Mouse (Mus musculus) stomach, embryonic 15.5 days (tissue): ENCODE data around the gene Mnx1. TPM values are rescaled to one million over a fixed set of nuclear protein-coding genes. Genes with fewer than 3 reads are reported as not detected.

ENCODE experiments used
- ATAC-seq: fragments of 200-750 bp; cut with Nextera tagmentation; 2 replicates; pipeline ENCODE4 v1.8.0; 2017; ENCODE audit warnings: low read depth, moderate number of reproducible peaks, moderate TSS enrichment; ENCODE audit not compliant: insufficient read depth, low FRiP score
- H3K27ac ChIP-seq: fragments of 300-500 bp; sonication (generic); 2 replicates; pipeline ENCODE4 v1.5.1; 2015; ENCODE audit warnings: mild to moderate bottlenecking, inconsistent platforms
- H3K27me3 ChIP-seq: fragments of 300-500 bp; sonication (generic); replicated peaks from 2 replicates; pipeline ENCODE4 v1.6.1; 2015; ENCODE audit warnings: inconsistent platforms
- H3K36me3 ChIP-seq: fragments of 300-500 bp; sonication (generic); 2 replicates; pipeline ENCODE4 v1.6.1; 2015; ENCODE audit warnings: inconsistent platforms
- H3K4me1 ChIP-seq: fragments of 300-500 bp; sonication (generic); 2 replicates; pipeline ENCODE4 v1.6.1; 2015; ENCODE audit warnings: inconsistent platforms
- H3K4me2 ChIP-seq: fragments of 300-500 bp; sonication (generic); 2 replicates; pipeline ENCODE4 v1.6.1; 2015; ENCODE audit warnings: mild to moderate bottlenecking, inconsistent platforms
- H3K4me3 ChIP-seq: fragments of 300-500 bp; sonication (generic); replicated peaks from 2 replicates; pipeline ENCODE4 v1.5.1; 2015; ENCODE audit warnings: inconsistent platforms
- H3K9ac ChIP-seq: fragments of 300-500 bp; sonication (generic); 2 replicates; pipeline ENCODE4 v1.6.1; 2015; ENCODE audit warnings: inconsistent platforms
- H3K9me3 ChIP-seq: fragments of 300-500 bp; sonication (generic); 2 replicates; pipeline ENCODE4 v1.6.1; 2016; ENCODE audit warnings: inconsistent platforms
- WGBS: fragments of 180-500 bp; shearing (Covaris S2); methylation state at CpG from one replicate; pipeline ENCODE4 v1.1.7; 2015; 5-methylcytosine and 5-hydroxymethylcytosine counted together
- polyA plus RNA-seq: library from polyadenylated mRNA; unstranded; fragments of >200 nt; fragmentation: Nextera tagmentation; extraction: Ambion mirVana; gene quantifications from 2 replicates; pipeline ENCODE4 v1.2.1, GENCODE M21; 2015

Gene Mnx1
- 2.2 and 3.1 TPM in 2 replicates for polyA plus RNA-seq

DNA sequence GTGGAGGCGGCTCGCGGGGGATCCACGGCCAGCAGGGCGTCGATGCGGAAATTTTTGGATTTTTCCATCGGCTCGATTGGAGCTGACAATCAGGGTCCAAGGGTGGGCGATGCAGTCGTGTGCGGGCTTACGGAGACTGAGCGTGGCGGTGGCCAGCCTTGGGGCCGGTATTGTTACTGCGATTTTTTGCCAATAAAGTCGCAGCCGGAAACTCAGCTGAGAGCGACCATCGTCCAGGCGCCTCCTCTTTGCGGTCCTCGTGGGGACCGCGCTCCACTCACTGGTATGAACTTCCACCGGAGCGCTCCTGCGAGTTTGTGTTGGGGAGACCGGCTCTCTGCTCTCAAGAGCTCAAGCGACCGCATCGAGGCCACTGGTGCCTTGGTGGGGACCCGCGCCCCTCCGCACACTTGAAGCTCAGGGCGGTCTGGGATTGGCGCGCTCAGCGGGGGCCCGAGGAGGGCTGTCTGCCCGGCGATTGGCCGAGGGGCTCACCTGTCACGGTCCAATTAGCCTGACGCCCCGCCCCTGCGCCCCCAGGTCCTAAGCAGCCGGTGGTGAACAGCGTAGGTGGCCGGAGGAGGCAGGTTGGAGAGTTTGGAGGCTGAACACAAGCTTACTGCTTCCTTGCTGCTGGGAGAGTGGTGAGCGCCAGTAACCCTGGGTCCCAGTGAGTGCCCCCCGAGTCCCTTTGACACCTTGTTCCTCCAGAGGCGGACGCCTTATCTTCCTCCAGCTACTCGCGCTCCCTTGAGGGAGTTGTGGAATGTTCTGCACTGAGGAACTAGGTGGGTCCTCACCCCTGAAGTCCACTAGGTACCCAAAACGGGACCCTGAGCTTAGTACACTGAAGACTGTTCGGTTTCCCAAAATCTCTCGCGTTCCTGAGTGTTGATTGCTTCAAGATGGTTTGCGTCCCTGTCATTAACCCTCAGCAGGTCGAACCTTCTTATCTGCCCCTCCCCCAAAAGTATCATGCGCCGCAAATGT is at the start of gene Mnx1:
TSS of gene Mnx1 (minus strand) at position 263 of the 990 bp plus-strand sequence.
- Histone ChIP-seq H3K4me2 (peak within 1 kb of the TSS; percentile 74), H3K27me3 (peaks cover 82% of the 10 kb centered on the region), H3K4me3 (peak within 1 kb of the TSS; percentile 49), H3K9ac (peak within 1 kb of the TSS; percentile 30; the same call in 1 of the 2 replicates), H3K36me3 (no peaks in the 10 kb centered on the region), H3K27ac (peak within 1 kb of the TSS; percentile 46; the same call in 1 of the 2 replicates), H3K4me1 (0 out of 2 replicates have a peak, but pooled peaks cover 13% of the 10 kb centered on the region), H3K9me3 (no peaks in the 10 kb centered on the region)
- WGBS, result under 1% methylated on average over 65 of the region's 65 CpGs
- ATAC-seq, result peak; percentile 88

DNA sequence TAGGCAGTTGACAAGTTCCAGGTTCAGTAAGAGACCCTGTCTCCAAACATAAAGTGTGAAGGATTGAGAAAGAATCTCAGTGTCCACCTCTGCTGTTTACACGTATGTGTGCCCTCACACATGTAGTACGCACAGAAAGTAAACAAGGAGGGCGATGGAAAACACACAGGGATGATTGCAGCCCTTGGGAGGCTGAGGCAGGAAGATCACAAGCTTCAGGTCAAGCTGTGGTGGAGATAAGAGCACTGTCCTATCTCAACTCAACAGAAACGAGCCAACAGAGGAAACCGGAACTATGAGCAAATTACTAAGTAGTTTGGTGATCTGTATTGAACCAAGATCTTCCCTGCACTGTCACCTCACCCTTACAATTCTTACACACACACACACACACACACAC is 38.2 kb upstream of the Mnx1 start:
- H3K4me2 ChIP-seq, result no peak overlapping the region
- H3K36me3 ChIP-seq, result no peaks in the 10 kb centered on the region
- no peak overlapping the region for H3K27ac ChIP-seq
- no peaks in the 10 kb centered on the region; the same call in 1 of the 2 replicates for H3K4me1 ChIP-seq
- no peak overlapping the region for H3K9ac ChIP-seq
- H3K27me3 ChIP-seq, result no peaks in the 10 kb centered on the region
- WGBS, result 73% methylated on average over 5 of the region's 5 CpGs
- no peak overlapping the region for H3K4me3 ChIP-seq
- no peaks in the 10 kb centered on the region for H3K9me3 ChIP-seq
- ATAC-seq, result no peak

- Histone ChIP-seq H3K4me2 (no peak overlapping the region), H3K27me3 (no peaks in the 10 kb centered on the region), H3K36me3 (no peaks in the 10 kb centered on the region), H3K4me3 (no peak overlapping the region), H3K27ac (no peak overlapping the region), H3K9ac (no peak overlapping the region), H3K9me3 (no peaks in the 10 kb centered on the region), H3K4me1 (no peaks in the 10 kb centered on the region; the same call in 1 of the 2 replicates)
- no peak for ATAC-seq
- 61% methylated on average over 3 of the region's 3 CpGs for WGBS
These were observed 37.6 kb upstream of the Mnx1 start for GRCm38 (mm10) chr5:29515888-29516287.

- H3K9me3 ChIP-seq, result no peaks in the 10 kb centered on the region
- no peak overlapping the region for H3K9ac ChIP-seq
- H3K4me1 ChIP-seq, result no peaks in the 10 kb centered on the region
- H3K4me3 ChIP-seq, result no peak overlapping the region
- no peak overlapping the region for H3K27ac ChIP-seq
- H3K4me2 ChIP-seq, result no peak overlapping the region
- 37% methylated on average over 3 of the region's 3 CpGs for WGBS
- peak; percentile 60 for ATAC-seq
- no peaks in the 10 kb centered on the region for H3K27me3 ChIP-seq
- no peaks in the 10 kb centered on the region for H3K36me3 ChIP-seq
These were observed 28.7 kb upstream of the Mnx1 start for GRCm38 (mm10) chr5:29507013-29507412.

GRCm38 (mm10) chr5:29487321-29487720 is 9.1 kb upstream of the Mnx1 start:
- H3K27me3 ChIP-seq, result peaks cover 62% of the 10 kb centered on the region
- no peak for ATAC-seq
- WGBS, result 30% methylated on average over 13 of the region's 13 CpGs
- H3K9me3 ChIP-seq, result no peaks in the 10 kb centered on the region
- H3K27ac ChIP-seq, result no peak overlapping the region
- no peak overlapping the region for H3K9ac ChIP-seq
- no peak overlapping the region for H3K4me2 ChIP-seq
- H3K36me3 ChIP-seq, result no peaks in the 10 kb centered on the region
- H3K4me3 ChIP-seq, result no peak overlapping the region
- peaks cover 5% of the 10 kb centered on the region; the same call in 1 of the 2 replicates for H3K4me1 ChIP-seq

GRCm38 (mm10) chr5:29485941-29486320 is 7.7 kb upstream of the Mnx1 start:
- WGBS, result 7% methylated on average over 10 of the region's 10 CpGs
- peak overlapping the region; percentile 46; the same call in 1 of the 2 replicates for H3K4me2 ChIP-seq
- peaks cover 70% of the 10 kb centered on the region for H3K27me3 ChIP-seq

GRCm38 (mm10) chr5:29484965-29485940 is 7.0 kb upstream of the Mnx1 start:
- Histone ChIP-seq H3K9me3 (no peaks in the 10 kb centered on the region), H3K4me3 (peak overlapping the region; percentile 13; the same call in 1 of the 2 replicates), H3K4me1 (peaks cover 5% of the 10 kb centered on the region; the same call in 1 of the 2 replicates), H3K36me3 (no peaks in the 10 kb centered on the region), H3K27me3 (peaks cover 76% of the 10 kb centered on the region), H3K9ac (no peak overlapping the region), H3K27ac (no peak overlapping the region), H3K4me2 (peak overlapping the region; percentile 46)
- ATAC-seq, result peak; percentile 50; the same call in 1 of the 2 replicates
- WGBS, result 5% methylated on average over 38 of the region's 38 CpGs

More at GRCm38 (mm10) chr5:29485941-29486320, 7.7 kb upstream of the Mnx1 start:
- Histone ChIP-seq H3K4me1 (peaks cover 5% of the 10 kb centered on the region; the same call in 1 of the 2 replicates), H3K9me3 (no peaks in the 10 kb centered on the region), H3K4me3 (peak overlapping the region; percentile 13; the same call in 1 of the 2 replicates), H3K27ac (no peak overlapping the region), H3K9ac (no peak overlapping the region), H3K36me3 (no peaks in the 10 kb centered on the region)
- no peak for ATAC-seq

DNA sequence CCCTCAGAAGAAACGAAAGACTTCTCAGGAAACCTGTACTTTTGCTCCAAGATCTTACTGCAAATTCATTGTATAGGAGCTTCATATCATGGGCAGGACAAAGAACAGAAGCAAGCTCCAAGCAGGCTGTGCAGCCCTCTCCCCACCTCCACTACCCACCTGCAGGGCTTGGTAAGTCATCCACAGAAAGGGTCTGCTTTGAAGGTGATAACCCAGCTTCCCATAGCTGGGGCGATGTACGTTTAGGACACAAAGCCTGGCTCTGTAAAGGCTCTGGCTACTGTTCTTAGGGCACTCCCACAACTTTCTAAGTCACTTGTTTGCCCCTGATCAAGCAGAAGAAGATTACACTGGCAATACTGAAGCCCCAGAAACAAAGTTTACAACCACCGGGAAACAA is 5.5 kb upstream of the Mnx1 start:
- no peak overlapping the region for H3K4me3 ChIP-seq
- no peak overlapping the region for H3K9ac ChIP-seq
- no peaks in the 10 kb centered on the region for H3K36me3 ChIP-seq
- peaks cover 5% of the 10 kb centered on the region; the same call in 1 of the 2 replicates for H3K4me1 ChIP-seq
- no peaks in the 10 kb centered on the region for H3K9me3 ChIP-seq
- ATAC-seq, result no peak
- H3K27ac ChIP-seq, result no peak overlapping the region
- 19% methylated on average over 4 of the region's 4 CpGs for WGBS
- no peak overlapping the region for H3K4me2 ChIP-seq
- peaks cover 77% of the 10 kb centered on the region for H3K27me3 ChIP-seq

GRCm38 (mm10) chr5:29479198-29479593 is 926 bp upstream of the Mnx1 start:
- ATAC-seq, result 0 out of 2 replicates have a peak, but pooled peaks have one; percentile 29
- peak overlapping the region; percentile 49 for H3K4me3 ChIP-seq
- H3K9ac ChIP-seq, result no peak overlapping the region
- WGBS, result under 1% methylated on average over 14 of the region's 14 CpGs
- H3K27me3 ChIP-seq, result peaks cover 80% of the 10 kb centered on the region
- H3K36me3 ChIP-seq, result no peaks in the 10 kb centered on the region
- no peak overlapping the region for H3K27ac ChIP-seq
- 0 out of 2 replicates have a peak, but pooled peaks cover 13% of the 10 kb centered on the region for H3K4me1 ChIP-seq
- peak overlapping the region; percentile 74 for H3K4me2 ChIP-seq
- no peaks in the 10 kb centered on the region for H3K9me3 ChIP-seq

- peak overlapping the region; percentile 30; the same call in 1 of the 2 replicates for H3K9ac ChIP-seq
- H3K4me3 ChIP-seq, result peak overlapping the region; percentile 49
- ATAC-seq, result no peak
- peak overlapping the region; percentile 74 for H3K4me2 ChIP-seq
- H3K9me3 ChIP-seq, result no peaks in the 10 kb centered on the region
- H3K27ac ChIP-seq, result no peak overlapping the region; the same call in 1 of the 2 replicates
- no peaks in the 10 kb centered on the region for H3K36me3 ChIP-seq
- peaks cover 77% of the 10 kb centered on the region for H3K27me3 ChIP-seq
- H3K4me1 ChIP-seq, result 0 out of 2 replicates have a peak, but pooled peaks cover 13% of the 10 kb centered on the region
- under 1% methylated on average over 73 of the region's 73 CpGs for WGBS
These were observed 629 bp downstream of the Mnx1 start for GRCm38 (mm10) chr5:29477474-29478207.
